Mouse (Mus musculus) heart, postnatal 0 days (tissue): ENCODE data around the gene Pard3b. TPM values are rescaled to one million over a fixed set of nuclear protein-coding genes. Genes with fewer than 3 reads are reported as not detected.

Experiments
- ATAC-seq: fragments of 200-750 bp; cut with Nextera tagmentation; 2 replicates; pipeline ENCODE4 v1.8.0; 2017; ENCODE audit warnings: low read depth, moderate number of reproducible peaks, moderate library complexity; ENCODE audit not compliant: insufficient read depth
- DNase-seq: peaks from one replicate; pipeline ENCODE4 v3.0.0-alpha.2; 2016; ENCODE audit warnings: low spot score
- H3K27ac ChIP-seq: fragments of 300-500 bp; sonication (generic); 2 replicates; pipeline ENCODE4 v1.5.1; 2014; ENCODE audit warnings: low read depth, mild to moderate bottlenecking
- H3K27me3 ChIP-seq: fragments of 300-500 bp; sonication (generic); 2 replicates; pipeline ENCODE4 v1.6.1; 2014; ENCODE audit warnings: low read length, mixed read lengths; ENCODE audit not compliant: control insufficient read depth, insufficient read depth
- H3K36me3 ChIP-seq: fragments of 300-500 bp; sonication (generic); replicated peaks from 2 replicates; pipeline ENCODE4 v1.6.1; 2014; ENCODE audit warnings: low read length, mixed read lengths; ENCODE audit not compliant: control insufficient read depth, insufficient read depth
- H3K4me1 ChIP-seq: fragments of 300-500 bp; sonication (generic); 2 replicates; pipeline ENCODE4 v1.6.1; 2014; ENCODE audit warnings: antibody characterized with exemption; ENCODE audit not compliant: control insufficient read depth, insufficient read depth
- H3K4me2 ChIP-seq: fragments of 300-500 bp; sonication (generic); 2 replicates; pipeline ENCODE4 v1.6.1; 2014; ENCODE audit warnings: low read depth, mild to moderate bottlenecking, low read length, moderate library complexity
- H3K4me3 ChIP-seq: fragments of 300-500 bp; sonication (generic); 2 replicates; pipeline ENCODE4 v1.5.1; 2014; ENCODE audit warnings: low read depth, low read length
- H3K9ac ChIP-seq: fragments of 300-500 bp; sonication (generic); replicated peaks from 2 replicates; pipeline ENCODE4 v1.6.1; 2014; ENCODE audit warnings: low read depth, low read length, mixed read lengths
- H3K9me3 ChIP-seq: fragments of 300-500 bp; sonication (generic); replicated peaks from 2 replicates; pipeline ENCODE4 v1.6.1; 2016; ENCODE audit warnings: low read length; ENCODE audit not compliant: control insufficient read depth
- CTCF ChIP-seq: IDR thresholded peaks from 2 replicates; pipeline ENCODE4 v1.5.1; 2016; ENCODE audit warnings: antibody characterized with exemption, control low read depth, low read depth
- EP300 ChIP-seq: IDR thresholded peaks from 2 replicates; pipeline ENCODE4 v1.6.1; 2016; ENCODE audit warnings: antibody characterized with exemption, low read depth
- WGBS: fragments of 180-500 bp; shearing (Covaris S2); extraction: QIAGEN DNeasy Blood & Tissue Kit; methylation state at CpG from one replicate; pipeline ENCODE4 v1.1.7; 2014; 5-methylcytosine and 5-hydroxymethylcytosine counted together
- polyA plus RNA-seq: library from polyadenylated mRNA; unstranded; fragments of >200 nt; fragmentation: Nextera tagmentation; extraction: Ambion mirVana; gene quantifications from 2 replicates; pipeline ENCODE4 v1.2.1, GENCODE M21; 2015
- total RNA-seq: library from RNA; depleted of rRNA; stranded (reverse); fragments of >200 nt; gene quantifications from 2 replicates; pipeline ENCODE4 v1.2.3, GENCODE M21; 2014; ENCODE audit warnings: low replicate concordance

Gene Pard3b
- total and polyA plus RNA-seq, 2 experiments from 2014 or later: 8.4 to 8.9 TPM

DNA sequence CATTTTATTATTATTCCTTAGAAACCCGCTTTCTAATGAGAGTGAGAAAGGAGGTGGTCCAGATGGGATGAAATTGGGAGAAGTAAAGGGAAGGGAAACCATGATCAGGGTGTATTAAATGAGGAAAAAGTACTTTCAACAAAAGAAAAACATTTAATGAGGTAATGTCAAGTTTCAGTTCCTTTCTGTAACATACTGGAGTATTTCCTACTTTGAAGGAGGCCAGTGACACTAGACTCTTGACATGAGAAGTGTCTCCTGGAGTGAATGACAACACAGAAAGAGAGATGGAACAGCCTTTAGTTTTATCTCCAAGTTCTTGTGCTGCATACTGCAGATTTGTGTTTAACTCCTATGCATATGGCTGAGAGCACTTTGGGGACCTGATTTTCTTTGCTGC, 71.2 kb downstream of the Pard3b start:
- no peak for TF ChIP-seq CTCF
- TF ChIP-seq EP300: no peak
- H3K9me3 ChIP-seq: no peaks in the 10 kb centered on the region
- no peak overlapping the region for H3K27ac ChIP-seq
- H3K9ac ChIP-seq: no peak overlapping the region
- H3K27me3 ChIP-seq: no peaks in the 10 kb centered on the region
- no peak for DNase-seq
- ATAC-seq: no peak
- WGBS: 94% methylated on average over 1 of the region's 1 CpGs
- H3K4me3 ChIP-seq: no peak overlapping the region
- H3K4me2 ChIP-seq: no peak overlapping the region
- H3K4me1 ChIP-seq: no peaks in the 10 kb centered on the region
- no peaks in the 10 kb centered on the region for H3K36me3 ChIP-seq

DNA sequence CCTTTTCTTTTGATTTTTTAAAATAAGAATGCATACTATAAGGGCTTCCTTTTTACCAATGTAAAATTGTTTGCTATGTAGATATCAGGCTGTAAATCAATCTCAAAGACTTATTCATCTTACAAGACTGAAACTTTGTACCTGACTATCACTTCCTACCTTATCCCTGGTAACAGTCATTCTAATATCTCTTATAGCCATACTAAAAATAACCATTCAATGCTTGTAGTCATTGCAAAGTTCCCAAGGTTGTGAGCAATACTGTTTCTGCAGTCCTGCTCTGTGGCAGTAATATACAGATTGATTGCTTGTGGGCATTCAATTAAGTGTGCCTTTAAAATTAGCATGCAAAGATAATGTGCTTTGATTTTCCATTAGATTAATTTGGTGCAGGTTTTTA, 72.9 kb downstream of the Pard3b start:
- H3K9me3 ChIP-seq: no peaks in the 10 kb centered on the region
- H3K36me3 ChIP-seq: no peaks in the 10 kb centered on the region
- no peak overlapping the region for H3K27ac ChIP-seq
- H3K9ac ChIP-seq: no peak overlapping the region
- no peaks in the 10 kb centered on the region for H3K4me1 ChIP-seq
- no peak overlapping the region for H3K4me2 ChIP-seq
- TF ChIP-seq CTCF (no peak), EP300 (no peak)
- ATAC-seq: no peak
- no peak for DNase-seq
- H3K27me3 ChIP-seq: no peaks in the 10 kb centered on the region
- H3K4me3 ChIP-seq: no peak overlapping the region

GRCm38 (mm10) chr1:61729654-61730053, 91.0 kb downstream of the Pard3b start:
- peaks cover 6% of the 10 kb centered on the region; the same call in 1 of the 2 replicates for H3K9me3 ChIP-seq
- no peak overlapping the region for H3K9ac ChIP-seq
- no peaks in the 10 kb centered on the region for H3K36me3 ChIP-seq
- H3K4me3 ChIP-seq: no peak overlapping the region
- H3K4me2 ChIP-seq: no peak overlapping the region
- 83% methylated on average over 4 of the region's 4 CpGs for WGBS
- ATAC-seq: no peak
- H3K27me3 ChIP-seq: no peaks in the 10 kb centered on the region
- no peak for DNase-seq
- H3K4me1 ChIP-seq: no peaks in the 10 kb centered on the region; the same call in 1 of the 2 replicates
- TF ChIP-seq CTCF (no peak), EP300 (no peak)
- no peak overlapping the region for H3K27ac ChIP-seq

DNA sequence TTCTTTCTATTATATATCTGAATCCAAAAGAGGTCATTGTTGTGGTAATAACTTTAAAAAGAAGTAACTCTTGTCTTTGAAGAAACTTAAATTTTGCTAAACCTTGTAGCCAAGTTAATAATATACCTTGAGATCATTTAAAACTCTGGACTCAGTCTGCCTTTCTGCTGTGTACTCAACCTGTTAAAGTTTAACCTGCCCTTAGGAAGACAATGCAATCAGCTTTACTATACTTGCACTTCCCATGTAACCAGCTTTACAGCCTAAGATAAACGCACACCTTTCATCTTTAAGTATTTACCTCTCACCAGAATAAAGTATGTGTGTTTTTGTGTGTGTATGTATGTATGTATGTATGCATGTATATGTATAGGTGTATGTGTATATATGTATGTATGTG, 97.9 kb downstream of the Pard3b start:
- Histone ChIP-seq H3K4me3 (no peak overlapping the region), H3K4me1 (no peaks in the 10 kb centered on the region; the same call in 1 of the 2 replicates), H3K9me3 (no peaks in the 10 kb centered on the region), H3K27ac (no peak overlapping the region), H3K27me3 (no peaks in the 10 kb centered on the region), H3K9ac (no peak overlapping the region), H3K4me2 (no peak overlapping the region), H3K36me3 (no peaks in the 10 kb centered on the region)
- 85% methylated on average over 1 of the region's 1 CpGs for WGBS
- DNase-seq (no peak), ATAC-seq (no peak)
- TF ChIP-seq CTCF (no peak), EP300 (no peak)

GRCm38 (mm10) chr1:61742831-61743230, 104.2 kb downstream of the Pard3b start:
- ATAC-seq (no peak), DNase-seq (no peak)
- Histone ChIP-seq H3K9ac (no peak overlapping the region), H3K36me3 (no peaks in the 10 kb centered on the region), H3K27me3 (no peaks in the 10 kb centered on the region), H3K4me1 (no peaks in the 10 kb centered on the region; the same call in 1 of the 2 replicates), H3K9me3 (no peaks in the 10 kb centered on the region), H3K4me3 (no peak overlapping the region), H3K4me2 (no peak overlapping the region), H3K27ac (no peak overlapping the region)
- TF ChIP-seq CTCF (no peak), EP300 (no peak)

DNA sequence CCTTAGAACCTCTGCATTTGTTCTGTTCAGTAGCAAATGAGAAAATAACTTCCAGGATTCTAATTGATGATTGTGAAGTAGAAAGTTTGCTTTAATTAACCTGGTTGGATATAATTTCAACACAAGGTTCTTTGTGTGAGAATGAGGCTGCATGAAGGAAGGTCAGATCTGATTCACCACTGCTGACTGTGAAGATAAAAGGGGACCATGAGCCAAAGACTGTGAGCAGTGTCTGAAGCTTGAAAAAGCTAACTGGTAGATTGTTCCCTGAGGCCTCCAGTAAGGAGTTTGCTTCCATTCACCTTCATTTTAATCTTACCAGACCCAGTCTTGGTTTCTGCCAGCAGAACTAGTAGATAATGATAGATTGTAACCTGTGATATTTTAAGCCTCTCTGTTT, 108.9 kb downstream of the Pard3b start:
- no peak for ATAC-seq

More for the DNA sequence above, 108.9 kb downstream of the Pard3b start:
- no peak overlapping the region for H3K4me3 ChIP-seq
- no peaks in the 10 kb centered on the region for H3K27me3 ChIP-seq
- H3K36me3 ChIP-seq: no peaks in the 10 kb centered on the region
- TF ChIP-seq CTCF (no peak), EP300 (no peak)
- no peaks in the 10 kb centered on the region for H3K9me3 ChIP-seq
- H3K4me1 ChIP-seq: no peaks in the 10 kb centered on the region
- DNase-seq: no peak
- no peak overlapping the region for H3K27ac ChIP-seq
- H3K9ac ChIP-seq: no peak overlapping the region
- H3K4me2 ChIP-seq: no peak overlapping the region
